Mouse (Mus musculus): ENCODE results near the gene Cd55b.
"Not testable (repeated sequence)": the region's sequence is repeated elsewhere in the genome, so short reads cannot be mapped to it uniquely, and the experiment has no call there.

Gene Cd55b

DNA sequence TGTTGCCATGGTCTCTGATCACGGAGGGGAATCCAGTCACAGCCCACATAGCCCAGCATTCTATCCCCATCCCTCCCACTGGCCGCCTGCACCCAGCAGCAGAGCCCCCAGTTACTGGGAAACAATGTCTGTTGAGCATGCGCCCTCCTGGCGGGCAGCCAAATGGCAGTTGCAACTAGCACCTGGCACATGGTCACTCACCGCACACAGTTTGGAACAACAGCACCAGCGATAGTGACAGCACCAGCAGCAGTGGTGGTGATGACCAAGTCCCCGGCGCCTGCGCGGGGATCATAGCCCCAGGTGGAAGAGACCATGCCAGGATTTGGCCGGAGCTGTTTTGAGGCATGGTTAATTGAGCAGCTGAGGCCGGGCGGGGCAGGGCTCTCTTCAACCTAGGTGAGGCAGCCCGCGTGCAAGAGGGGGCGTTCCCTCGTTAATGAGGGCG, at the start of gene Cd55b:
Cd55b (minus strand) TSS at position 346 of the 448 bp plus-strand sequence.
- DNase-seq (ENCODE audit: low spot score) = no peak

DNA sequence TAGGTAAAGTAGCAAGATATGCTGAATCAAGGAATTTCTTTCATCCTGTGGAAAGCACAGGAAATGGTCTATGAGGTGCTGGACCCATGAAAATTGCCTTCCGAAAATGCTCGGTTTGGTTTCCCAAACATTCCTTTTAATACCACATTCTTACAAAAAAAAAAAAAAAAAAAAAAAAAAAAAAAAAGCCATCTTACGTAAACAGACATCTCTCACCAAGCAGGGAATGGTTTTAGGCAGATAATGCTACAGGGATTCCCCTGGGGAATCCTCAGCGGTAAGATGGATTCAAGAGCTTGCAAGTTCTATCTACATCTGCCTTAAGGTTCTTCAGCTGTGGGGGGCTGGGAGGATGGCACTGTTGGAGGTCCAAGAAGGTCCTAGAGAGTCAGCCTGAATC, 47.3 kb upstream of the Cd55b start:
- no peak for DNase-seq (ENCODE audit: low spot score)

- DNase-seq (ENCODE audit: low spot score) = no peak
Measured at GRCm38 (mm10) chr1:130467453-130467852, 44.6 kb upstream of the Cd55b start.

DNA sequence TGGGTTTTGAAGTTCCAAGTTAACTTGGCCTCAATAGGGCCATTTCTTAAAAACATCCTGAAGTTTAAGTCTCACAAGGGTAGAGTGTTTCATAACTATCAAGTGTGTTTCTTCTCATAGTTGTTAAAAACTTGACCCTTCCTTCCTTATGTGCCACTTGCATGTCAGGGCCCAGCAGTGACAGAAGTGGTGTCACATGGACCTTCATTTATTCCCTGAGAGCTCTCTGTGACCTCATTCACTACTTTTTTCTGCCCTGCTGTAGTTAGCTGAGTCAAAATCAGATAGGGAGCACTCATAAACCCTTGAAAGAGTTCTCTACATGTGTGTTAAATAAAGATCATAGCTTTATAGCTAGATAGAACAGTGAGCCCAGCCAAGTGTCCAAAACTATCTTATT, 41.4 kb upstream of the Cd55b start:
- no peak for DNase-seq (ENCODE audit: low spot score)

DNA sequence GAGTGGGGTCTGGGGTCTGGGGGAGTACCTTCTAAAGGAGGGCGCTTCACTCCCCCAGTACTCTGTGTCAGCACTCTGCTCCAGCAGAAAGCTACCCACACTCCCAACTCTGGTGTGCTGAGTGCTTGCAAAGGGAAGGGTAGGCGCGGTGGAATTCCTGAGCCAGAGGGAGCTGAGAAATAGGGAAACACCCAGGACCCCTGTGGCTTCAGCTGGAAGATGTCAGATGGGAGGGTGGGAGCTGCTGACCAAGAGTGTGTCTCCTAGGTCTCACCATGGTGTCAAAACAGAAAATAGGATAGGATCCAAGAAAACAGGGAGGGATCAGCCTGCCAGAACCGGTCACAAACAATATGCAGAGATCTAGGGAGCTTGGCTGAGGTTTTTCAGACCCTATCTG, 40.1 kb upstream of the Cd55b start:
- DNase-seq (ENCODE audit: low spot score) = no peak

DNA sequence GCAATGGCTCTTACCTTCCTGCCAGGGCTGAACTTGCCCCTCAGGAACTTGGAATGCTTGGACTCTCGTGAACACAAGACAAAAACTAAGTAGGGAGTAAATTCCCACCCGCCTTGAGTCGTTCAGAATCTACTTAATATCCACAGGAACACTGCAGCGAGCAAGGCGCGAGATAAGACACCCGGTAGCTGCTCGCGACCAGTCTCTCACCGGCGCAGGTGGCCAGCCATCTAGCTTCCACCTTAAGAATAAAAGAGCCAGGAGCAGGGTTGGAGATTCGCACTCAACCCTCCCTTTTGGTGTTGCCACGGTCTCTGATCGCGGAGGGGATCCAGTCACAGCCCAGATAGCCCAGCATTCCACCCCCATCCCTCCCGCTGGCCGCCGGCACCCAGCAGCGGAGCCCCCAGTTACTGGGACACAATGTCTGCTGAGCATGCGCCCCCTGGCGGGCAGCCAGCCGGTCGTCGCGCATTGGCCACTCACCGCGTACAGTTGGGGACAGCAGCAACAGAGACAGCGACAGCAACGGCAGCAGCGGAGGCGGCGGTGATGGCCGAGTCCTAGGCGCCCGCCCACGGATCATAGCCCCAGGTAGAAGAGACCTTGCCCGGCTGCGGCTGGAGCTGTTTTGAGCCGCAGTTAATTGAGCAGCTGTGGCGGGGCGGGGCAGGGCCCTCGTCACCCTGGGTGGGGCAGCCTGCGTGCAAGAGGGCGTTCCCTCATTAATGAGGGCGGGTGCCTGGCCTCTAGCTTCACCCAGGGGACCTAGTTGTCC, 39.5 kb upstream of the Cd55b start, which contains the start of gene Cd55:
Cd55 (minus strand) TSS at position 661 of the 778 bp plus-strand sequence.
- DNase-seq (ENCODE audit: low spot score) = peak; percentile 89

DNA sequence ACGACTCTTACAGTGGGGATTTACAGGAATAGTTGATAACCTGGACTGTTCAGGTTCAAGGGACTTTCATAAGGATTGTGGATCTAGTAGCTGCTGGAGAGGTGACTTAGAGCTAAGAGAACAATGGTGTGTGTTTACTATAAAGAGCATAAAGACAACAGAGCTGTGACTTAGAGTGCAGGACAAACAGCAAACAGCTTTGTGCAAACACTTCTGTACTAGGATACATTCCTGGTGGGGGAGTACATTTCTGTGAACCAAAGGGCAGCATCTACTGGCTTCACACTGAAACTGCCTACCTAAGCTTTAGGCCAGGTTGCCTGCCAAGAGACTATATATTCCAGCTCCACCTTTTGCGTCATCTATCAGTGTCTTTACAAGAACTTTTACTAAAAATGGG, 32.3 kb upstream of the Cd55b start:
- no peak for DNase-seq (ENCODE audit: low spot score)

DNA sequence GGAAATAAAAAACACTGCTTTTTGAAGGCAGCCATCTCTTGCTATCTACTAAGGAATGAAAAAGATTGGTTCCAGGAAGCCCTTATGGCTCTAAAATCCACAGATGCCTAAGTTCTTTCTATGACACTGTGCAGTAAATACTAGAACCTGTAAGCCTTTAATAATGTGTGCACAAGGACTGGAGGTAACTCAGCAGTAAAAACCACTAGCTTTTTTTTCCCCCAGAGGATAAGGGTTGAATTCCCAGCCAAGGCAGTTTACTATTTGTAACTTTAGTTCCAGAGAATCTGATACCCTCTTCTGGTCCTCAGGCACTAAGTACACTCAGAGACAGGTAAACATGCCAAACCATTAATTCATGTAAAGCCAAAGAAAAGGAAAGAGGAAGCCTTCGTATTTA, 20.1 kb upstream of the Cd55b start:
- DNase-seq (ENCODE audit: low spot score) = not testable (repeated sequence)

DNA sequence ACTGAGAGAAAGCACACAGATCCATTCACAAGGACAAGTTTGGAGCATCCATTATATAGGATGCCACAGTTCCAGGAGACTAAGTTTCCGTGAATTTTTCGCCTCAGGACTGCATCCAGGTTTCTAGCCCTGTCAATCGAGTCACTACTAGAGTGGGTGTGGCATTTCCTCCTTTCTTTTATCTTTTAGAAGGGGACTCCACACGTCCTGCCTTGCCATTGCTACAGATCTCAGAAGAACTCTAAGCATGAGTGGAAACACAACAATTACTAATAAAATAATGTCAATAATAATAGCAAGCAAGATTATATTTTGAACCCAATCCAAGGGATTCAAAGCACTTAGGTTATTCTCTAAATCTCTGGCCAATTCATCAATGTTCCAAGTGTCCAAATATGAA, 8.1 kb upstream of the Cd55b start:
- no peak for DNase-seq (ENCODE audit: low spot score)

DNA sequence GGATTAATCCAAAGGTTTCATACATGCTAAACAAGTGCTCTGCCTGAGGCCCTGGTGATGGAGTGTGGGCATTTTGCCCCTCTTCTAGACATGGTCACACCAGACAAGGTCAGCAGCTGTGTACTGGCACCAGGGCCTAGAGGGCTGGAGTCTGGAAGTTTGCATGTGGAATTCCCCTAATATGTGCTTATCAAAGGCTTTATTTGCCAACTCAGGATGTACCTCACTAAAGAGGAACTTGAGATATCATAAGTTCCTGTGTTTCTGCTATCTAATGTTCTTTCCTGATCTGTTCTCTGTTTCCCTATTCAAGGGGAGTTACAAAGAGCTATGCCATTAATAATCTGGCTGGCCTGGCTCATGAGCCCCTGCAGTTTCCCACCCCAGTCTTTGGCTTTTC, 5.9 kb upstream of the Cd55b start:
- not testable (repeated sequence) for DNase-seq (ENCODE audit: low spot score)

DNA sequence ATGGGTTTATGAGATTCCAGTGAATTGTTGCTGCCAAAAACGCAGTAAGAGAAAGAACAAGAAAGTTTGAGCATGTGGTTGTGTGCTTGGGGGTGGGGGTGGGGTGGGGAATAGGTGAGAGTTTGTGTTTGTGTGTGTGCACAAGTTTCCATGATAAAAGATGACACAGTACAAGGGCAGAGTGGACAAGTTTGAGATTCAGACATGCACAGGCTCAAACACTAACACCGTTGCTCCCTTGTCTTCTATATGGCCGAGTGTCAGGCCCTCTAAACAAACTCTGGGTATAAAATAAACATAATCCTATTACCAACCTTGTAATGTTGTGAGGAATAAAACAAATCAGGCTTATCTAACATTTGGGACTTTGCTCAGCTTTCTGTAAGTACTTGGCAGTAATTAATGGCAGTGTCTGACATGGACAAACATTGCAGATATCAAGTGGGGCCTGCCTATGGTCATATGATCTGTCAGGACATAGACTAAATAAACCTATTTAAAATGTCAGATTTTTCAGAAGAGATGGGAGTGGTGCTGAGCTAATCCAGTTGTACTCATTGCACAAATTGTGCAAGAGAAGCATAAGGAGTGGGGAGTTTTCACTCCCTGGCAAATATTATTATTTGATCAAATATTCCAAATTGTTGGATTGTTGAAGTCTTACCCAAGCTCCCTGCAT, 4.5 kb upstream of the Cd55b start:
- not testable (repeated sequence) for DNase-seq (ENCODE audit: low spot score)

- DNase-seq (ENCODE audit: low spot score) = not testable (repeated sequence)
Measured at GRCm38 (mm10) chr1:130422033-130422432, 776 bp downstream of the Cd55b start.

DNA sequence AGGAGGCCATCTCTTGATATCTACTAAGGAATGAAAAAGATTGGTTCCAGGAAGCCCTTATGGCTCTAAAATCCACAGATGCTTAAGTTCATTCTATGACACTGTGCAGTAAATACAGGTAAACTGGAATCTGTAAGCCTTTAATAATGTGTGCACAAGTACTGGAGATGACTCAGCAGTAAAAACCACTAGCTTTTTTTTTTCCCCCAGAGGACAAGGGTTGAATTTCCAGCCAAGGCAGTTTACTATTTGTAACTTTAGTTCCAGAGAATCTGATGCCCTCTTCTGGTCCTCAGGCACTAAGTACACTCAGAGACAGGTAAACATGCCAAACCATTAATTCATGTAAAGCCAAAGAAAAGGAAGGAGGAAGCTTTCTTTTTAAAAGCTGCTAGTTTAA, 25.7 kb downstream of the Cd55b start:
- not testable (repeated sequence) for DNase-seq (ENCODE audit: low spot score)

DNA sequence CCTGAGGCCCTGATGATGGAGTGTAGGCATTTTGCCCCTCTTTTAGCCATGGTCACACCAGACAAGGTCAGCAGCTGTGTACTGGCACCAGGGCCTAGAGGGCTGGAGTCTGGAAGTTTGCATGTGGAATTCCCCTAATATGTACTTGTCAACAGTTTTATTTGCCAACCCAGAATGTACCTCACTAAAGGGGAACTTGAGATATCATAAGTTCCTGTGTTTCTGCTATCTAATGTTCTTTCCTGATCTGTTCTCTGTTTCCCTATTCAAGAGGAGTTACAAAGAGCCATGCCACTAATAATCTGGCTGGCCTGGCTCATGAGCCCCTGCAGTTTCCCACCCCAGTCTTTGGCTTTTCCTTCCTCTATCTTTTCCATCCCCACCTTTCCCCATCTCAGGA, 35.5 kb downstream of the Cd55b start:
- DNase-seq (ENCODE audit: low spot score) = not testable (repeated sequence)

- no peak for DNase-seq (ENCODE audit: low spot score)
Measured at GRCm38 (mm10) chr1:130377726-130378429, 44.9 kb downstream of the Cd55b start.

DNA sequence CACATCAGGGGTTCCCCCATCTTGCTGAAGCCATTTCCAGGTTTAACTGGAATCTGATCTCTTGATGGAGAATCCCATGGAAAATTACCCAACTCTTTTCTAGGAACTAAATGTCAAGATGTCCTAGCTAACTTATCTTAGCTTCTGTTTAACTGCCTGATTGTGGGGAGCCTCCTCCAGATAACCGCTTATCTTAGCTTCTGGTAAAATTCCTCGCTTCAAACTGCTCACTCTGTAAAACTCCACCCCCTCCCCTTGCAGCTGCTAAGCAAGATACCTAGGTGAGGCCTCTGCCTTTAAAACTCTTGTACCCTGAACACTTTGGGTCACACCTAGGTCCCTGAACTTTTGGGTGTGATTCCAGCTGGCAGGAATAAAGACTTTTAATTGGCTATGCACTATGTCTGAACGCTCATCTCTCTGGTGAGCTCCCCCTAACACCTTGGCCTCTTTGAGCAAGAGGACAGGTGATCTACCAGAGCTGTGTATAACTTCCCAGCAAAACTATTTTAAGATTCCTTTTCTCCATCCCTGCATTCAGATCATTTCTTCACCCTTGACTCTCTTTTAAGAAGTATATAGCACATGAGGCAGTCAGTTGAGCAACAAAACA, 48.5 kb downstream of the Cd55b start:
- DNase-seq (ENCODE audit: low spot score) = no peak

GRCm38 (mm10) chr1:130373398-130374083, 49.3 kb downstream of the Cd55b start:
- no peak for DNase-seq (ENCODE audit: low spot score)

- peak; percentile 13 for DNase-seq (ENCODE audit: low spot score)
Measured at GRCm38 (mm10) chr1:130371895-130372528, 50.8 kb downstream of the Cd55b start.

DNA sequence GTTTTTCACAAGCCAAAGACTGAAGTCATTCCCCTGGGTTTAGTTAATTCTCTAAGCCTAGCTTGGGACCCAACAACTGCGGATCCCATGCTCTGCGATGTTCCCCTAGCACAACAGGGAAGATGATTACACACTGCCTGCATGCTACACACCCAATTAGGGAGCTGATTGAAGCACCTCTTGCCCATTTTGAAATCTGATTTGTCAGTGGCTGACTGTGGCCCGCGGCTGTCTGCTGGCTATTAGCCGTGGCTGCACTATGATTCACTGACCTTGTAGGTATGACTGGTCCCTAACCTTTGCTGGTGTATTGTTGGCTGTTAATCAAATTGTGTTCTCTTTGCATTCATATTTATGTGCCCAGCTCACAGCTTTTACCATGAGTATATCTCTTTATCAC, 51.5 kb downstream of the Cd55b start:
- DNase-seq (ENCODE audit: low spot score) = no peak

DNA sequence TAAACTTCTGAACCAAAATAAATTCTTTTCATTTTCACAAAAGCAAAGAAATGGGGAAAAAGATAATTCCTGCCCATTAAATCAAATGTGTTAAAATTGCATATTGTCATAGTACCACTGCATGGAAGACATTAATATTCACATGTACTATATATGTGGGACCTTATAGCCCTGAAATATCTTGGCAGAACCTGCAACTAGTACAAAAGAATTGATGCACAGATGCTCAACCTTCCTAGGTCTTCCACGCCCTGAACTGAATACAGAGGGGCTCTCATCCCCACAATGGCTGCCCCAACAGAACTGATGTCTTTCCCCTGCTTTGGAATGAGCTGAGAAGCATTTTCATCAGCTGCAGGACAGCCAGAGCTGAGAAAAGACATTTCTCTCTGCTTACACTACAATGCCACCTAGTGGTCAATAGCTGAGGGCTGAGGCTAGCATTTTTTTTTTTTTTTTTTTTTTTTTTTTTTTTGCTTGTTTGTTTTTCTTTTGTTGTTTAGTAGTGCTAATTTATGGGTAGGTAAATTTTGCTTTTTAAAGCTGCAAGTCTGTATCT, 72.7 kb downstream of the Cd55b start:
- peak; percentile 2 for DNase-seq (ENCODE audit: low spot score)

DNA sequence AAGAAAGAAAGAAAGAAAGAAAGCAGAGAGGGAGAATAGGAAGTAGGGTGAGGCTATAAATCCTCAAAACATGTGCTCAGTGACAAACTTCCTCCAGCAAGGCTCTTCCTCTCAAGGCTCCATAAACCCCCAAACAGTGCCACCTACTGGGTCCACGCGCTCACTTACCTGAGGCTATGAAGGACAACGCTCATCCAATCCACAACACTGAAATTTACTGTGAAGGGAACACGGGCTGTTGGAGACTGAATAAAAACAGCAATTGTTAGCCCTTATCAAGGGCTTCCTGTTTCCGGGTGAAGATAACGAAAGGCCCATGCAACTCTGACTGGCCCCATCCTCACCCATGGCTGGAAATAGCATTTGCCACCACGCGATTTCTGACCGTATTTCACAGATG, 80.4 kb downstream of the Cd55b start:
- no peak for DNase-seq (ENCODE audit: low spot score)

All from T-cell, adult 2 months (primary cell).